Mouse (Mus musculus): ENCODE results near the gene Camta1.

Camta1 gene

GRCm38 (mm10) chr4:151860441-151861331 lies 990 bp downstream of the Camta1 start:
- no peak for DNase-seq (ENCODE audit: low read depth, low spot score)

- no peak for DNase-seq (ENCODE audit: low read depth, low spot score)
Observed at GRCm38 (mm10) chr4:151859275-151859674, 2.4 kb downstream of the Camta1 start.

DNA sequence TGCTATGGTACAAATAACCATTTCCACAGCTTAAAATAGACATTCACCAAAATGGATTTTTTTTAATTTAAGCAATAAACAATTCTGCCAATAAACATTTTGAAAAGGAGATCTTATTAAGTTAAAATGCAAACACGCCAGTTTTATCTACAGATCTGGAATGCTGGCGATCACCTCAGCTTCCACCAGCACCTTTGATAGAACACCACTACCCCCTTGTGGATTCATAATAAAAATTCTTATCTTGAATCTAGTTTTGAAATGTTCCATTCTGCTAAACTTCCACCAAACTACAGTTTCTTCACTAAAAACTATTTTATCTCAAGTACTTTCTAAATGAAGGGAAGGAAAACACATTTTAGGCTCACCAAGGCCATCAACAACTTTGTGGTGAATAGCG lies 7.7 kb downstream of the Camta1 start:
- DNase-seq (ENCODE audit: low read depth, low spot score) = no peak

GRCm38 (mm10) chr4:151851179-151851578 lies 10.5 kb downstream of the Camta1 start:
- DNase-seq (ENCODE audit: low read depth, low spot score) = peak; percentile 33

GRCm38 (mm10) chr4:151842591-151842990 lies 19.1 kb downstream of the Camta1 start:
- no peak for DNase-seq (ENCODE audit: low read depth, low spot score)

DNA sequence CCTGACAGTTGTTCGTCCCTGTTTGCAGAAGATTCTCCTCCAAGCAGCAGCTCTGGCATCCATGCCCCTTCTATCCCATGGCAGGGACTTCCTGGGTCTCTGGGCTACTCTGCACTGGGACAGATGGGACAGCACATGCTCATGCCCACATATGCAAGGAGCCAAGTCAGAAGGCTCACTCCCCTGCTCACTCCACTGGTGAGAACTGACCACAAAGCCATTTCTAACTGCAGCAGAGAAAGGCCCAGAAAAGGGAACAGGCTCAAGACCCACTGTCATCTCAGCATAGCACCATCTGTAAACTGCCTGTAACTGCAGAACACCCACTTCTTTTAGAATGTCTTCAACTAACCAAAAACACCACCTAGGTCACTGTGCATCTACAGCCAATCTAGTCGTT lies 23.2 kb downstream of the Camta1 start:
- no peak for DNase-seq (ENCODE audit: low read depth, low spot score)

GRCm38 (mm10) chr4:151835860-151836259 lies 25.8 kb downstream of the Camta1 start:
- no peak for DNase-seq (ENCODE audit: low read depth, low spot score)

DNA sequence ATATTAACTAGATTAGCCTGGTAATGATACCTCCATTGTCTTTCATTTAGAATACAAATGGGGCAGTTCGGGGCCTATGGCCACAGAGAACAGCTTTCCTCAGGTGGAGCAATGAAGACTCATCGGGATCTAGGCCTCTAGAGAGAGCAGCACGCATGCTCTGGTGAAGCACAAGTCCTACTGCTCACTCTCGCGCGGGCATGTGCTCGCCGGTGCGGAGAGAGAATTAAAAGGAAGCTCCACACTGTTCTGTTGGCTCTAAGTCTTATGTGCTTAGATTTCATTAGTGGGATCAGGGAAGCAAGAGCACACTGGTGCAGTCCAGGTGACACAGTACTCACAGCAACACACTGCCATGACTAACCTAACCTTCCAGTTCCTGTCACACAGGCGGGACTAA lies 27.1 kb downstream of the Camta1 start:
- no peak for DNase-seq (ENCODE audit: low read depth, low spot score)

DNA sequence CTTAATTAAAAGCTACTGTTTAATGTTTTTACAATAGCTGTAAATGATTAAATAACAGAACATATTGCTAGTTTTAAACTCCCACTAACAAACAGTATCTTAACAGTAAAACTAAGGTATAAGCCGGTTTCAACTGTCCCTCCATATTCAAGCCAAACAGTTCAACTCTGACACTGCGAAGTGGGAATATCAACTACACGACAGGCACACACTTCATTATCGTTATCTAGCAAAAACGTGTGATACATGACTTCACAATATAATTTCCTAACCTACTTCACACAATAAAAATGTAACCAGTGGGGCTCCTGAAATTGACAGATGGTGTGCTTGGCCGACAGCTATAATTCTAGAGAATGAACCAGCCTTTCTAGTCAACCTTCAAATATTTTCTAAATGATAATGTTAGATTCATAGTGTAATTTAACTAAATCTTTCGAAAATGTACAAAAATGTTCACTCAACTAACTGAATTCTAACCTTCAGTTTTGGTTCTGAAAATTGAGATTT lies 27.7 kb downstream of the Camta1 start:
- DNase-seq (ENCODE audit: low read depth, low spot score) = no peak

DNA sequence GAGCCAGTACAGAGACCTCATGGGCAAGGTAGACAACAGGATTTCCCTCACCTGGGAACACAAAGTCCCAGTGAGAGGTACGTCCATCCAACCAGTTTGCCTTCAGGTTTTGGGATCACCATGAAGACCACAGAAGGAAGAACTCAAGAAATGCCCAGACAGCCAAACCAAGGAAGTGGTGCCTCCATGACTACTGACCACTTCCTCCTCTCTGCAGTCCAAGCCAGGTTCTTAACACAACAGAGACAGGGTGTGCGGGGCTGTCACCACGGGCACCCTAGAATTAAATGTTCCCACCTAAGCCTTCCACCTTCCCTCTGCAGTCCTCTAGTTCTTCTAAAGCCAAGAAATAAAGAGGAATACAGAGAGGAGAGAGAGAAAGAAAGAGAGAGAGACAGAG lies 33.8 kb downstream of the Camta1 start:
- no peak for DNase-seq (ENCODE audit: low read depth, low spot score)

GRCm38 (mm10) chr4:151827356-151827755 lies 34.3 kb downstream of the Camta1 start:
- no peak for DNase-seq (ENCODE audit: low read depth, low spot score)

GRCm38 (mm10) chr4:151823963-151824362 lies 37.7 kb downstream of the Camta1 start:
- DNase-seq (ENCODE audit: low read depth, low spot score) = no peak

DNA sequence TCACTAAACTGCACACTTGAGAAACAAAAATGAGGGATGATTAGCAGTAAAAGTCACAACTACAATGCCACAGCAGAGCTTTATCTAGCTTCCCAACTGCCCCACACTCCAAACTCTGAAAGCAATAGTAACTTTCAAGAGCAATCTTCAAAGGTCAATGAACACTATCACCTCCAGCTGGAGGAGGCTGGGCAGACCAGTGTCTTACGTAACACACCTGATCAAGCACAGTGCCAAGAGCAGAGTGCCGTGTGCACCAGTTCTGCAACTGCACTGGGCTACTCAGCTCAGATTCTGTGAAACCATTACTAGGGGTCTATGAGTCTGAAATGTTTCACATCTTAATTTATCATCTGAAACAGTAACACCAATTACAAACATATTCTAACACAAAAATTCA lies 38.7 kb downstream of the Camta1 start:
- DNase-seq (ENCODE audit: low read depth, low spot score) = no peak

GRCm38 (mm10) chr4:151817981-151818766 lies 43.5 kb downstream of the Camta1 start:
- DNase-seq (ENCODE audit: low read depth, low spot score) = no peak

DNA sequence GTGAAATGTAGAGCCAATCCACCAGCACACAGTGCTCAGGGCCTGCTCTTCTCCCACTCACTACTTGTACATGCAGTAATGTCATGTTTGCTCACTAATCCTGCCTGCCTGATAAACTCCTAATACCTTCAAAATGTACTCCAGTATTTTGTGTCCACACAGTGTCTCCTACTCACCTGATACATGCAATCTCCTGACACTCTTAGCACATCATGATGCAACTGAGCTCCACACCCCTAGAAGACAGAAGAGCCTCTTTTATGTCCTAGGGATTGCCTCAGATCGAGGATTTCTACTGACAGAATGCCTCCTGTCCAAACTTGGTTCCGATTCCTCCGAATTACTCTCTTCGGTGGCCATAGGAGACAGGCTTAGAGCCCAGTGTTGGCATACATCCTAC lies 48.0 kb downstream of the Camta1 start:
- no peak for DNase-seq (ENCODE audit: low read depth, low spot score)

- DNase-seq (ENCODE audit: low read depth, low spot score) = no peak
Observed at GRCm38 (mm10) chr4:151805685-151806084, 56.0 kb downstream of the Camta1 start.

- DNase-seq (ENCODE audit: low read depth, low spot score) = no peak
Observed at GRCm38 (mm10) chr4:151805046-151805445, 56.6 kb downstream of the Camta1 start.

DNA sequence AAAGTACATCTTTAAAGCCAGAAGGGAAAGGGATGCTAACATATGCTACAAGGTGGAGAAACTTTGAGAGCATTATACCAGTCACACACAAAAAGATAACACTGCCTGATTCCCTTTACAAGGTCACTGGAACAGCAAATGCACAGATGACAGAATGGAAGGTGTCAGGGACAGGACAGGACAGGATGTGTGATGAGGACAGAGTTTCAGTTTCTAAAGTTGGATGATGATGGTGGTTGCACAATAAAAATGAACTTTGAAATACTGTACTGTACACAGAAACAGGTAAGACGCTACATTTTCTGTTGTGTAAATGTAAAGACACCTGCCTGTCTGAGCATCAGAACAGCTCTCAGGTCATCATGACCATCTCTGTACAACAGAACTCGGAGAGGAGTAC lies 57.5 kb downstream of the Camta1 start:
- DNase-seq (ENCODE audit: low read depth, low spot score) = no peak

GRCm38 (mm10) chr4:151798630-151799029 lies 63.0 kb downstream of the Camta1 start:
- DNase-seq (ENCODE audit: low read depth, low spot score) = no peak

- DNase-seq (ENCODE audit: low read depth, low spot score) = no peak
Observed at GRCm38 (mm10) chr4:151793694-151794093, 68.0 kb downstream of the Camta1 start.

GRCm38 (mm10) chr4:151786946-151787705 lies 74.5 kb downstream of the Camta1 start:
- DNase-seq (ENCODE audit: low read depth, low spot score) = no peak

GRCm38 (mm10) chr4:151780511-151780910 lies 81.2 kb downstream of the Camta1 start:
- DNase-seq (ENCODE audit: low read depth, low spot score) = no peak
